Mouse (Mus musculus) small intestine, adult 2 months (tissue): ENCODE data around the gene Rsph14.

Source experiments
- CTCF ChIP-seq: fragments of 200-500 bp; IDR thresholded peaks from 2 replicates; pipeline ENCODE4 v1.5.1; 2012; ENCODE audit warnings: low read depth, mild to moderate bottlenecking, control low read depth, inconsistent platforms, low read length, moderate library complexity, mixed read lengths; ENCODE audit not compliant: insufficient replicate concordance, insufficient read length; ENCODE audit errors: extremely low read depth
- POLR2A ChIP-seq: fragments of 200-500 bp; IDR thresholded peaks from 2 replicates; pipeline ENCODE4 v1.6.1; 2012; ENCODE audit warnings: low read depth, mild to moderate bottlenecking, control low read depth, inconsistent platforms, low read length, moderate library complexity

GRCm38 (mm10) chr10:74925324-74925723 lies 107.1 kb downstream of the Rsph14 start:
- TF ChIP-seq POLR2A (no peak), CTCF (peak; percentile 21; the same call in 1 of the 2 replicates)
